Mouse (Mus musculus): ENCODE measurements around the gene Pkdcc.

- no peak for TF ChIP-seq CTCF (IDR thresholded peaks at IDR 0.05; ENCODE audit: borderline replicate concordance, insufficient read depth, low read depth, low read length)
- no peak for TF ChIP-seq POLR2A (IDR thresholded peaks at IDR 0.05; ENCODE audit: borderline replicate concordance, insufficient read depth, low read length)
These were observed 20.6 kb upstream of the Pkdcc start for GRCm38 (mm10) chr17:83194491-83194890.

Measured in cerebellum, adult 2 months (tissue).